9 mouse cellular contexts compared by ENCODE assay signal in genomic region chr12:5101411-5102024, GRCm38 (mm10).
DNase-seq lines count a peak whose midpoint lies in the region; ATAC-seq lines count a peak whose summit lies in the region.
"Had no signal": no experiment of that assay in that cellular context is flagged by ENCODE, and none has a peak within 500 bp of the region (broad histone marks: within the 10 kb centered on the region; RNA-seq: fewer than 3 reads in every experiment).

No protein-coding gene starts in this region.

- 69% methylated on average over 13 of the region's 13 CpGs for WGBS in heart, embryonic 10.5 days

- 0 out of 2 replicates have a peak, but pooled peaks cover 2% of the 10 kb centered on the region for H3K4me1 ChIP-seq in heart, embryonic 10.5 days

- no peak overlapping the region for H3K27ac ChIP-seq in heart, embryonic 10.5 days

- intact Hi-C loops in left cerebral cortex, postnatal 4 days (cut with DNase I): no loop called here

- DNase-seq in left cerebral cortex, postnatal 4 days: peak; percentile 85
- DNase-seq in left cerebral cortex, adult 9 months (ENCODE audit: low spot score in 2 of 2): no peak
- peak; percentile 67 to 85 for DNase-seq in adrenal gland, adult (ENCODE audit: inconsistent age in 2 of 2, low spot score in 1 of 2)
- DNase-seq in adrenal gland, postnatal 36 days: peak; percentile 78 to 81
- DNase-seq in kidney, postnatal 4 days: peak; percentile 60 to 73
- DNase-seq in heart, embryonic 10.5 days (ENCODE audit: low spot score): no peak
- DNase-seq: liver, postnatal 0 days; thymus, adult 2 months had no signal

- no peak overlapping the region for H3K4me3 ChIP-seq in heart, embryonic 10.5 days

- no peaks in the 10 kb centered on the region for H3K36me3 ChIP-seq in heart, embryonic 10.5 days

- no peaks in the 10 kb centered on the region for H3K27me3 ChIP-seq in heart, embryonic 10.5 days (ENCODE audit: insufficient read depth, poor library complexity, severe bottlenecking)

- no peaks in the 10 kb centered on the region for H3K9me3 ChIP-seq in heart, embryonic 10.5 days

- ATAC-seq in inflammation-experienced regulatory T-cells, adult 6 months: no peak
- ATAC-seq: liver, postnatal 0 days had no signal

Comparison
In these comparisons a context has a peak if more than half of its experiments do, and no peak if none do; other contexts are left out.
1. DNase-seq: peak in left cerebral cortex, postnatal 4 days (single experiment), adrenal gland, adult (2 of 2), adrenal gland, postnatal 36 days (2 of 2) and kidney, postnatal 4 days (2 of 2); none in left cerebral cortex, adult 9 months (0 of 2) and heart, embryonic 10.5 days (single experiment).